Mouse (Mus musculus) forebrain, embryonic 12.5 days (tissue): ENCODE measurements around the gene Nat8f2. TPM values are rescaled to one million over a fixed set of nuclear protein-coding genes. Genes with fewer than 3 reads are reported as not detected.
"Not testable (repeated sequence)": the region's sequence is repeated elsewhere in the genome, so short reads cannot be mapped to it uniquely, and the experiment has no call there.

Experiments
- ATAC-seq: fragments of 200-750 bp; cut with Nextera tagmentation; 2 replicates; pipeline ENCODE4 v1.8.0; 2017; ENCODE audit warnings: moderate TSS enrichment; ENCODE audit not compliant: low FRiP score
- H3K27ac ChIP-seq: fragments of 300-500 bp; sonication (generic); 2 replicates; pipeline ENCODE4 v1.5.1; 2016; ENCODE audit warnings: mild to moderate bottlenecking
- H3K27me3 ChIP-seq: fragments of 300-500 bp; sonication (generic); 2 replicates; pipeline ENCODE4 v1.6.1; 2016; ENCODE audit warnings: mild to moderate bottlenecking
- H3K36me3 ChIP-seq: fragments of 300-500 bp; sonication (generic); replicated peaks from 2 replicates; pipeline ENCODE4 v1.6.1; 2016; ENCODE audit warnings: mild to moderate bottlenecking
- H3K4me1 ChIP-seq: fragments of 300-500 bp; sonication (generic); 2 replicates; pipeline ENCODE4 v1.6.1; 2016
- H3K4me2 ChIP-seq: fragments of 300-500 bp; sonication (generic); 2 replicates; pipeline ENCODE4 v1.6.1; 2016; ENCODE audit warnings: mild to moderate bottlenecking, moderate library complexity
- H3K4me3 ChIP-seq: fragments of 300-500 bp; sonication (generic); replicated peaks from 2 replicates; pipeline ENCODE4 v1.5.1; 2016; ENCODE audit warnings: mild to moderate bottlenecking
- H3K9ac ChIP-seq: fragments of 300-500 bp; sonication (generic); 2 replicates; pipeline ENCODE4 v1.6.1; 2016; ENCODE audit warnings: mild to moderate bottlenecking
- H3K9me3 ChIP-seq: fragments of 300-500 bp; sonication (generic); 2 replicates; pipeline ENCODE4 v1.6.1; 2016
- WGBS: fragments of 180-500 bp; shearing (Covaris S2); methylation state at CpG from one replicate; pipeline ENCODE4 v1.1.7; 2016; 5-methylcytosine and 5-hydroxymethylcytosine counted together
- polyA plus RNA-seq: library from polyadenylated mRNA; unstranded; fragments of >200 nt; fragmentation: Nextera tagmentation; extraction: Ambion mirVana; gene quantifications from 2 replicates; pipeline ENCODE4 v1.2.1, GENCODE M21; 2016

The Nat8f2 gene
- polyA plus RNA-seq, result not detected in 2 replicates

DNA sequence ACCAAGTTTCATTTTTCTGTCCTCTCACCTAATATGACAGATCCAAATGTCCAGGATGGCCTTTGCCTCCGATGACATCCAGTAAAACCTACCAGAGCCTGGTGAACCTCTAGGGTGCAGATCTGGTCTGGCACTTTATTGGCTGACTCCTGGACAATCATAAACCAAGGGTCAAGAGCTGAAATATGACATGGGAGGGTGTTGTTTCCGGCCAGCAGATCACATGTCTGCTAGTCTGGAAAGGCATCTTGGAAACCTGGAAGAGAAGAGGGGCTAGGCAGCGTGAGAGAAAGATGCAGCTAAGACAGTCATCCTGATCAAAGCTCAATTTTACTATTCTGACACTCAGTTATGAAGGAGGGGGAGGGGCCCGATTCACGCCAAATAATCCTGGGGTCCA lies at the start of gene Nat8f2:
Gene Nat8f2, minus strand, starts transcription at position 153 of the 400 bp plus-strand sequence.
- not testable (repeated sequence) for H3K4me2 ChIP-seq, H3K4me1 ChIP-seq, ATAC-seq, H3K9me3 ChIP-seq, H3K9ac ChIP-seq, H3K27ac ChIP-seq, H3K4me3 ChIP-seq, H3K27me3 ChIP-seq, H3K36me3 ChIP-seq
- 89% methylated on average over 5 of the region's 5 CpGs for WGBS

DNA sequence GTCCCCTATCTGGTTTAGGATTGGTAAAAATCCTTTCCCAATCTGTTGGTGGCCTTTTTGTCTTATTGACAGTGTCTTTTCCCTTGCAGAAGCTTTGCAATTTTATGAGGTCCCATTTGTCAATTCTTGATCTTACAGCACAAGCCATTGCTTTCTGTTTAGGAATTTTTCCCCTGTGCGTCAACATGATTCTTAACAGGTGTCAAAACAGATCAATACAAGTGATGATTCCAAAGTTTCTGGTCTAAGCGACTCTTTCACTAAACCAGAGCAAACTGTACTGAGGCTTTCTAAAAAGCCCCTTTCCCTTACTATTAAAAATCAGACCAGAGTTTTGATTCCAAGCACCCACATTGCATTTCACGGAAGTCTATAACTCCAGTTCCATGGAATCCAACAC lies 49.4 kb upstream of the Nat8f2 start:
- not testable (repeated sequence) for H3K27ac ChIP-seq, H3K9ac ChIP-seq, H3K36me3 ChIP-seq, H3K4me2 ChIP-seq, H3K27me3 ChIP-seq, H3K4me3 ChIP-seq, ATAC-seq, H3K9me3 ChIP-seq
- H3K4me1 ChIP-seq, result peaks cover 16% of the 10 kb centered on the region
- WGBS, result 97% methylated on average over 3 of the region's 3 CpGs

DNA sequence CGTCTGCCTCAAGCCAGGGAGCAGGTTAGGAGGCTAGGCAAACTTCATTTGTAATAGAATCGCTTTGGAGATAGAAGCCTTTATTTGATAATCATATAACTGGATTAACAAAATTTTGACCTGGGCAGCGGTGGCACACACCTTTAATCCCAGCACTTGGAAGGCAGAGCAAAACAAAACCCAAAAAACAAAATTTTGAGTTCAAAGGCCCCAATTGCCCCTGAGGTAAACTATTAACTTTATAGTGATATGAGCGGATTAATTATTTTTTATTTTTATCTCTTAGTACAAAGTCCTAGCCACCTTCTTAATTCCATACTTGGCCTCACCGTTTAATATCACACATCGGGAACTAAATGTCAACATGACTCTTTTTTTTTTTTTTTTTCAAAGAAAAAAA lies 47.6 kb upstream of the Nat8f2 start:
- Histone ChIP-seq H3K9me3 (no peaks in the 10 kb centered on the region), H3K27me3 (no peaks in the 10 kb centered on the region), H3K27ac (peak overlapping the region; percentile 84; the same call in 1 of the 2 replicates), H3K4me2 (peak overlapping the region; percentile 77), H3K9ac (peak overlapping the region; percentile 72), H3K4me1 (peaks cover 16% of the 10 kb centered on the region), H3K36me3 (no peaks in the 10 kb centered on the region; the same call in 1 of the 2 replicates), H3K4me3 (peak overlapping the region; percentile 54)
- no peak for ATAC-seq
- 84% methylated on average over 6 of the region's 6 CpGs for WGBS

DNA sequence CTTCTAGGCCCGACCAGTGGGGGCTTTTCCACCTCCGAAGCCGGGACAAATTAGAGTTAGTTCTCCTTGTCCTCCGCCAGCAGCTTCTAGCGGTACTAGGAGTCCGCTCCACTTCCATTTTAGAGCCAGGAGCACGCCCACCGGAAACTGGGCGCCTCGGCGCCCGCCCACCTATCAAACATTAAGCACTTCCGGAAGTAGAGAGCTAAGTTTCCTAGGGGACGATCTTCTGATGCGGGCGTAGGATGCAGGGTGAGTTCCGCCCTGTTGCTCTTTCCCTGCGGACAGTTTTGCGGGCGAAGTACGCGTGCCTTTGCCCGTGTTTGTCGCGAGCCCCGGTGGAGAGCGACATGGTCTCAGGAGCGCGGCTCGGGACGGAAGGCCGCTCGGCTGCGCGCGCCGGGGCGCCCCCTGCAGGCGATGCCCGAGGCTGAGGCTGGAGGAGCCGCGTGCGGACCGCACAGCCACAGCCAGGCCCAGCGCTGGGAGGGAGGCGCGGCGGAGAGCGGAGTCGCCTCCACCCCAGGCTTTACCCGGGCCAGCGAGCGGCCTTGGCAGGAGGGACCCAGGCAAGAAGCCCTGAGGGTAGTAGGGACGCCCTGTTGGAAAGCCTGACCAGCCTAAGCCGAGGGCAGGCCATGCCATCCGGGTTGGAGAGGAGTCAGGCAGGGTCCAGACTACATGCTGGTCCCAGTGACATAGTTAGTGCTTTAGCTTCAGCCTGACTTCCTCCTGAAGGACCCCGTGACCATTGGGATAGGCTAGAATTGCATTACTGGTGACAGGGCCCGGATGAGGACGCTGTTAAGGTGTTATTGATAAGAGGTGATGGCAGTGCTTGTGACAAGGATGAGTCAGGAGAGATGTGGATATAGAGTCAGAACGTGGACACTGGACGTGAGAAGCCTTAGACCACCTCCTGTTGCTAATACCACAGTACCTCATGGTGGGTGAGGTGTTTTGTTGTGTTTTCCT lies 46.9 kb upstream of the Nat8f2 start, which contains the start of gene Nat8f1:
Gene Nat8f1, minus strand, starts transcription at position 149 of the 975 bp plus-strand sequence.
- Histone ChIP-seq H3K4me2 (peak within 1 kb of the TSS; percentile 77), H3K9ac (peak within 1 kb of the TSS; percentile 72), H3K27ac (peak within 1 kb of the TSS; percentile 84), H3K4me1 (peaks cover 16% of the 10 kb centered on the region), H3K4me3 (peak within 1 kb of the TSS; percentile 54)
- peak; percentile 96 for ATAC-seq
- under 1% methylated on average over 58 of the region's 61 CpGs for WGBS
- H3K27me3 ChIP-seq, H3K36me3 ChIP-seq, H3K9me3 ChIP-seq: not testable (repeated sequence)

DNA sequence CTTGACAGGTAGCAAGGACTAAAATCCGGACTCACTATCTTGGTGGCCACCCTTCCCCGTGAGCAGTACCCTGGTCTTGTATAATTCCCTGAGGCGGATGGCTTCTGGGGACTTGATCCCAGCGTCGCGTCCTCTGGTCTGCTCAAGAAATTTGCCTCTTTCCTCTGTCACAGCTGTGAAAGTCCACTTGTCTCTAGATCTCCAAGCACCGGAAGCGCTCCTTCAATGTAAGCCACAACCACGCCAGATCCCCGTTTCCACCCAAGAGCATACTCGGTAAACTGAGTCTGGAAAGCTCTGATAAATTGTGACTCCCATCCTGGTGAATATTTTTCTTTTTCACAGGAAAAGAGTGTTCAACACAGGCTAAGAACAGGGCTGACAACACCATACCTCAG lies 46.2 kb upstream of the Nat8f2 start:
- H3K4me1 ChIP-seq, result peaks cover 16% of the 10 kb centered on the region
- H3K4me3 ChIP-seq, result peak overlapping the region; percentile 54
- peak overlapping the region; percentile 72 for H3K9ac ChIP-seq
- no peaks in the 10 kb centered on the region for H3K36me3 ChIP-seq
- no peaks in the 10 kb centered on the region for H3K9me3 ChIP-seq
- peak overlapping the region; percentile 77 for H3K4me2 ChIP-seq
- no peaks in the 10 kb centered on the region for H3K27me3 ChIP-seq
- H3K27ac ChIP-seq, result peak overlapping the region; percentile 84
- ATAC-seq, result peak; percentile 17; the same call in 1 of the 2 replicates
- 6% methylated on average over 11 of the region's 11 CpGs for WGBS

DNA sequence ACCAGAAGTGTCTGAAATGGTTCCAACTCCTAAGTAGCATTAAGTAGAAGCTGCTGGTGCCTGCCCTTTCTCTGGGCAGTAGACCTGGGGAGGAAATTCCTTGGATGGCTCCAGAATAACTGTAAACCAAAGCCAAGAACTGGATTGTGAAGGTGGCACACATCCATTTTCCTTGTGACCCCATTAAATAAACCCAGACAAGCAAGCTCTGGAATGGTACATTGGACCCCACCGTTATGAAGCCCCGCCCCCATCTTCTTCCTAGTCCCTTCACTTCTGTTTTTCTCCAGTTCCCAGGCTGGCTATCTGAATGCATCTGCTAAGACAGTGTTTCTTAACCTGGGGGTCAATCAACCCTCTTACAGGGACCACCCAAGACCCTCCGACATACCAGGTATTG lies 42.6 kb upstream of the Nat8f2 start, which contains the start of gene Tprkb:
Gene Tprkb, plus strand, starts transcription at position 279 of the 400 bp plus-strand sequence.
- H3K27me3 ChIP-seq, result 0 out of 2 replicates have a peak, but pooled peaks cover 4% of the 10 kb centered on the region
- no peaks in the 10 kb centered on the region for H3K36me3 ChIP-seq
- peaks cover 16% of the 10 kb centered on the region for H3K4me1 ChIP-seq
- H3K9me3 ChIP-seq, result no peaks in the 10 kb centered on the region
- no peak within 1 kb of the TSS for H3K9ac ChIP-seq
- no peak for ATAC-seq
- no peak within 1 kb of the TSS for H3K4me2 ChIP-seq
- H3K27ac ChIP-seq, result no peak within 1 kb of the TSS
- no peak within 1 kb of the TSS for H3K4me3 ChIP-seq
- WGBS, result 88% methylated on average over 3 of the region's 3 CpGs

DNA sequence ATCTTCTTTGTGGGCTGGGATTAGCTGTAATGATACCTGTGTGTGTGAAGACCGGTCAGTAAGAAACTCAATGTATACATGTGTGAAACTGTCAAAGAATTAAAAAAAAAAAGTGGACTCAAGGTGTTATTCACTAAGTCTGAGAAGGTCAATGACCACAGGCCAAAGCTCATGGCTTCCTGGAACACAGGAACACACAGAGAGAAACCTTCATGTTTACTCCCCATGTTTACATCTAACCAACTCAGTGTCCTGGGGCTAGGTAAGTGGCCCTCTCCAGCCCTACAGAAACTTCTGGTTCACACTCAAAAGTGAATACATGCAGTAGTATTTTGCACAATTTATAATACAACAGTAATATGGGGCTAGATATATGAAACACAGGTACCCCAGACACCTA lies 40.7 kb upstream of the Nat8f2 start:
- H3K4me2 ChIP-seq, result no peak overlapping the region
- no peak overlapping the region for H3K9ac ChIP-seq
- WGBS, result 92% methylated on average over 1 of the region's 1 CpGs
- H3K27me3 ChIP-seq, result 0 out of 2 replicates have a peak, but pooled peaks cover 4% of the 10 kb centered on the region
- H3K36me3 ChIP-seq, result no peaks in the 10 kb centered on the region
- no peak overlapping the region for H3K27ac ChIP-seq
- peaks cover 5% of the 10 kb centered on the region for H3K4me1 ChIP-seq
- H3K4me3 ChIP-seq, result no peak overlapping the region
- no peak for ATAC-seq
- H3K9me3 ChIP-seq, result no peaks in the 10 kb centered on the region

DNA sequence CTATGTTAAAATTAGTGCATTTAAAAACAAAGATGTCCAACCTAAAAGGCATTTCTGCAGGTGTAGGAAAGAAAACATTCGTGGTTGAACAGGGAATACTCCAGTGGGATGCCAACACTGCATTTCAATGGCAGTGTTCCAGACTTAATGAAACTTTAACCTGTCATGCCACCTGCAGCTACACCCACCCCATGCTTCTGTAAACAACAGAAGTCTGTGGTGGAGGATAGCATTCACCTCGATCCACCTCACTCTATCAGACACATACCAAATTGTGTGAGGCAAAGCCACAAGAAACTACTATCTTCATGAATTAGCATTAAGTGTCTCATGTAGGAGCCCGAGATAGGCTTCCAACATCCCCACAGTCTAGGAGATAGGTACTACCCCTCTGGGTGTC lies 39.4 kb upstream of the Nat8f2 start:
- H3K9ac ChIP-seq, result no peak overlapping the region
- WGBS, result 76% methylated on average over 3 of the region's 3 CpGs
- no peak for ATAC-seq
- H3K36me3 ChIP-seq, result no peaks in the 10 kb centered on the region
- H3K4me2 ChIP-seq, result no peak overlapping the region
- H3K9me3 ChIP-seq, result no peaks in the 10 kb centered on the region
- H3K4me1 ChIP-seq, result 0 out of 2 replicates have a peak, but pooled peaks cover 2% of the 10 kb centered on the region
- H3K4me3 ChIP-seq, result no peak overlapping the region
- no peak overlapping the region for H3K27ac ChIP-seq
- 0 out of 2 replicates have a peak, but pooled peaks cover 4% of the 10 kb centered on the region for H3K27me3 ChIP-seq

DNA sequence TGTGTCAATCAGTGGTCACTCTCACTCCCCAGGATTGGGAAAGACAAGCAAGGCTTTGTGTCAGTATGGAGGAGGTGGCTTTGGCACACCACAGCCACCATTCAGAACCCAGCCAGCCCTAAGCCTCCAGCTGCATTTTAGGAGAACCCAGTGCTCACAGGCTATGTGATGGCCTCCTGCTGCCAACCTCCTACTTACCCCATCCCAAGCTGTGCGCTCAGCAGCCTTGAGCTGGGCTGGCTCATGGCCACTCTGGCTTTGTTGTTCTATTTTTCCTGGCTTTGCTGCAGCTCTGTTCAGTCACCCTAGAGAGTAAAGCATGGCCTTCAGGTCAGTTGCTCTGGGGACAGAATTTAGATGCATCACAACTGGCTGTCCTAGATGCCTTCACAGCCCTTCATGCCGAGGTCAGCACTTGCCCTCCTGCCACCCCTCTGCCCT lies 38.0 kb upstream of the Nat8f2 start:
- not testable (repeated sequence) for H3K4me1 ChIP-seq, H3K9ac ChIP-seq, H3K4me2 ChIP-seq, H3K9me3 ChIP-seq, H3K27ac ChIP-seq, ATAC-seq, H3K4me3 ChIP-seq, H3K27me3 ChIP-seq, H3K36me3 ChIP-seq
- WGBS, result 70% methylated on average over 2 of the region's 2 CpGs

DNA sequence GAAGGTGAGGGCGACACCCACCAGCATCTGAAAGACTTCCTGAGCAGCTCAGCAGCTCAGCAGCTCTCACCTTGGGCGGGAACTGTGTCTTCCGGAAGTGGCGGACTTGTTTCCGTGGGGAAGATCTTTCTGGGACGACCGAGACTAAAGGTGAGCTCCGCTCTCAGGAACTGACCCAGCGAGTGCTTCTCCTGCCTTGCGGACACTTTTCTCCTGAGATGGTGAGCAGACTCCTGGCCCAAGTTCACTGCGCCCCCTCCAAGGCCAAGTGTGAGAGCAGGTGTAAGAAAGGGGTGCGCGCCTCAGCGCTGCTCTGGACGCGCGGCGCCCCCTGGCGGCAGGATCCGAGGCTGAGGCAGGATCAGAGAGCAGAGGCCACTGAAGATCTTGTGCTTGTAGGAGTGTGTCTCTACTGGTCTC lies 35.7 kb upstream of the Nat8f2 start, which contains the start of gene Nat8f4:
Gene Nat8f4, minus strand, starts transcription at position 243 of the 420 bp plus-strand sequence.
- H3K36me3 ChIP-seq, H3K27me3 ChIP-seq, H3K9me3 ChIP-seq, H3K9ac ChIP-seq, H3K27ac ChIP-seq, H3K4me1 ChIP-seq: not testable (repeated sequence)
- WGBS, result 14% methylated on average over 20 of the region's 20 CpGs
- Histone ChIP-seq H3K4me3 (peak within 1 kb of the TSS; percentile 36), H3K4me2 (peak within 1 kb of the TSS; percentile 50)
- peak; percentile 60; the same call in 1 of the 2 replicates for ATAC-seq

DNA sequence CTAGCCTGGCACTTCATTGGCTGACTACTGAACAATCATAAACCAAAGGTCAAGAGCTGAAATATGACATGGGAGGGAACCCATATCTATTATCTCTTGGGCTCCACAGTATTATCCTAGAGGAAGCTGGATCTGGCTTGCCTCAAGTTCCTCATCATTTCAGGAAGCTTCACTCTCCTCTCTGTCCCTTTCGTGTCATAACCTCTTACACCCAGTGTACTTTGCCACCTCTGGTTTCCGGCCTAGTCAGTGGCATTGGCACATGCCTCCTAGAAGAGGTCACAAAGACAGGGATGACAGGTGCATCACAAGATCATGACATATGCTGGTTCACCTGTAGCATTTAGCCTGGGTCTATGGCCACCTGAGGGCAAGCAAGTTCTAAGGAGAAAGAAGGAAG lies 33.3 kb upstream of the Nat8f2 start:
- Histone ChIP-seq H3K36me3 (no peaks in the 10 kb centered on the region), H3K27me3 (0 out of 2 replicates have a peak, but pooled peaks cover 4% of the 10 kb centered on the region), H3K9me3 (no peaks in the 10 kb centered on the region), H3K27ac (no peak overlapping the region), H3K4me3 (no peak overlapping the region), H3K4me2 (no peak overlapping the region), H3K9ac (no peak overlapping the region), H3K4me1 (0 out of 2 replicates have a peak, but pooled peaks cover 2% of the 10 kb centered on the region)
- 94% methylated on average over 2 of the region's 2 CpGs for WGBS
- no peak for ATAC-seq

DNA sequence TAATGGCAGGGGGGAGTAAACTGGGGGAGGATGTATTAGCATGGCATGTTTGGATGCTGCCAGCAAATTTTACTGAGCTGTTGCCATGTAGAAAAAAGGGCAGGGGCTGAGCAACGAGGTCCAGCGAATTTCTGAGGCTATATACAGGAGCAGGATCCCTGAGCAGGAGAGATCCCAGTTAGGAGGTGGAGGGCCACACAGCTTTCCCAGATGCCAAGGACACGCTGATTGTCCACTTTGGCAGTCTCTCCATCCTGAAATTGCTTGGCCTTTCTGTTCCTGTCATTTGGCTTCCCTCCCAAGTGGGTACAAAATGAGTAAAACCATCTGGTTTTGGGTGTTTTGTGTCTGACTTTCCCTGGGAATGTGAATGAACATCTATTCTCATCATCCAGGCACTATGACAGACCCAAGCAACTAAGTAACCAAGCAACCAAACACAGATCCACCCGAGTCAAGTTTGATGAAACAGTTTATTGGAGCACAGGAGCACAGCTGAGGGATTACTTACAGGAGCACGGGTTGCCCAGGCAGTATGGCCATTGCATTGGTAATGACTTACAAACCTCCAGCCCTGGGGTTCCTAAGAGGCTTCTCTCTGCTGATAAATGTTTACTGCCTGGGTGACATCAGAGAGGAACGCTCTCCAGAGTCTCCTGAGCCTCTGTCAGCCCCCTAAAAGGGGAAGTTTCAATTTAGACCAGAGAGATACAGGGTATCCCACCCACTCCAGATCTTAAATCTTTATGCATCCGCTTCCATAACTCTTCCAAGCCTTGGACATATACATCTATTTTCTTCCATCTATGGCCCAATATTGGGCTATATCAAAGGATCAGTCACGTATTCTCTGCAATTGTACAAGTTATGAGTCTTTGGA lies 29.9 kb upstream of the Nat8f2 start:
- not testable (repeated sequence) for H3K36me3 ChIP-seq, H3K9ac ChIP-seq, H3K4me1 ChIP-seq, H3K27me3 ChIP-seq, H3K27ac ChIP-seq, H3K9me3 ChIP-seq, H3K4me2 ChIP-seq, ATAC-seq, H3K4me3 ChIP-seq
- 84% methylated on average over 7 of the region's 8 CpGs for WGBS
